Mouse (Mus musculus) bone marrow, adult 2 months (tissue): ENCODE data around the gene Arx. TPM values are rescaled to one million over a fixed set of nuclear protein-coding genes. Genes with fewer than 3 reads are reported as not detected.

Source experiments
- H3K27ac ChIP-seq: fragments of 200-500 bp; 2 replicates; pipeline ENCODE4 v1.5.1; 2012; ENCODE audit warnings: low read depth, mild to moderate bottlenecking, control low read depth, inconsistent platforms, low read length; ENCODE audit not compliant: control insufficient read depth, poor library complexity, insufficient read depth
- H3K4me1 ChIP-seq: fragments of 200-500 bp; 2 replicates; pipeline ENCODE4 v1.6.1; 2011; ENCODE audit warnings: low read length; ENCODE audit not compliant: control insufficient read depth, insufficient read depth
- H3K4me3 ChIP-seq: fragments of 200-500 bp; replicated peaks from 2 replicates; pipeline ENCODE3; 2011; ENCODE audit warnings: mild to moderate bottlenecking, low read depth, low read length, control low read depth; ENCODE audit not compliant: control insufficient read depth
- CTCF ChIP-seq: fragments of 200-500 bp; IDR thresholded peaks from 2 replicates; pipeline ENCODE4 v1.5.1; 2011; ENCODE audit warnings: low read length, control low read depth; ENCODE audit not compliant: control insufficient read depth, insufficient read depth
- POLR2A ChIP-seq: fragments of 200-500 bp; IDR thresholded peaks from 2 replicates; pipeline ENCODE4 v1.6.1; 2011; ENCODE audit warnings: low read depth, mild to moderate bottlenecking, control low read depth, low read length, borderline replicate concordance; ENCODE audit not compliant: control insufficient read depth
- WGBS: fragments of 180-500 bp; shearing (Covaris S2); methylation state at CpG from one replicate; pipeline ENCODE4 v1.1.7; 2018; 5-methylcytosine and 5-hydroxymethylcytosine counted together
- polyA plus RNA-seq: library from polyadenylated mRNA; stranded (reverse); fragments of >200 nt; gene quantifications from 2 replicates; pipeline ENCODE4 v1.2.4, GENCODE M21; 2011; ENCODE audit warnings: low replicate concordance; ENCODE audit not compliant: missing spikeins, insufficient read depth, insufficient read length

The Arx gene
- polyA plus RNA-seq, 1 experiment: not detected

- WGBS: 29% methylated on average over 7 of the region's 7 CpGs
- TF ChIP-seq POLR2A (no peak), CTCF (no peak)
- no peaks in the 10 kb centered on the region for H3K4me1 ChIP-seq
- no peak overlapping the region for H3K27ac ChIP-seq
- H3K4me3 ChIP-seq: no peak overlapping the region
These were observed 15.6 kb downstream of the Arx start for GRCm38 (mm10) chrX:93301798-93302197.

- Histone ChIP-seq H3K4me1 (no peaks in the 10 kb centered on the region), H3K4me3 (no peak overlapping the region), H3K27ac (no peak overlapping the region)
- 72% methylated on average over 7 of the region's 7 CpGs for WGBS
- no peak for TF ChIP-seq POLR2A
- TF ChIP-seq CTCF: no peak
These were observed 19.5 kb downstream of the Arx start for GRCm38 (mm10) chrX:93305780-93306179.

- no peak overlapping the region for H3K27ac ChIP-seq
- no peak overlapping the region for H3K4me3 ChIP-seq
- no peaks in the 10 kb centered on the region for H3K4me1 ChIP-seq
- TF ChIP-seq POLR2A (no peak), CTCF (no peak)
- WGBS: 84% methylated on average over 4 of the region's 4 CpGs
These were observed 31.3 kb downstream of the Arx start for GRCm38 (mm10) chrX:93317577-93317976.

GRCm38 (mm10) chrX:93319979-93320378 lies 33.7 kb downstream of the Arx start:
- no peak overlapping the region for H3K4me3 ChIP-seq
- no peak overlapping the region for H3K27ac ChIP-seq
- no peak for TF ChIP-seq POLR2A
- no peak for TF ChIP-seq CTCF
- WGBS: 59% methylated on average over 2 of the region's 2 CpGs
- no peaks in the 10 kb centered on the region for H3K4me1 ChIP-seq

- H3K27ac ChIP-seq: no peak overlapping the region
These were observed 35.1 kb downstream of the Arx start for GRCm38 (mm10) chrX:93321336-93321735.

More at GRCm38 (mm10) chrX:93321336-93321735, 35.1 kb downstream of the Arx start:
- WGBS: 89% methylated on average over 1 of the region's 1 CpGs
- TF ChIP-seq CTCF (no peak), POLR2A (no peak)
- H3K4me1 ChIP-seq: no peaks in the 10 kb centered on the region
- H3K4me3 ChIP-seq: no peak overlapping the region
